Mouse (Mus musculus): ENCODE data around the gene Rpgrip1l. TPM values are rescaled to one million over a fixed set of nuclear protein-coding genes. Genes with fewer than 3 reads are reported as not detected.

Rpgrip1l gene
- polyA plus RNA-seq, 1 experiment from 2014 or later, result 4.2 TPM

DNA sequence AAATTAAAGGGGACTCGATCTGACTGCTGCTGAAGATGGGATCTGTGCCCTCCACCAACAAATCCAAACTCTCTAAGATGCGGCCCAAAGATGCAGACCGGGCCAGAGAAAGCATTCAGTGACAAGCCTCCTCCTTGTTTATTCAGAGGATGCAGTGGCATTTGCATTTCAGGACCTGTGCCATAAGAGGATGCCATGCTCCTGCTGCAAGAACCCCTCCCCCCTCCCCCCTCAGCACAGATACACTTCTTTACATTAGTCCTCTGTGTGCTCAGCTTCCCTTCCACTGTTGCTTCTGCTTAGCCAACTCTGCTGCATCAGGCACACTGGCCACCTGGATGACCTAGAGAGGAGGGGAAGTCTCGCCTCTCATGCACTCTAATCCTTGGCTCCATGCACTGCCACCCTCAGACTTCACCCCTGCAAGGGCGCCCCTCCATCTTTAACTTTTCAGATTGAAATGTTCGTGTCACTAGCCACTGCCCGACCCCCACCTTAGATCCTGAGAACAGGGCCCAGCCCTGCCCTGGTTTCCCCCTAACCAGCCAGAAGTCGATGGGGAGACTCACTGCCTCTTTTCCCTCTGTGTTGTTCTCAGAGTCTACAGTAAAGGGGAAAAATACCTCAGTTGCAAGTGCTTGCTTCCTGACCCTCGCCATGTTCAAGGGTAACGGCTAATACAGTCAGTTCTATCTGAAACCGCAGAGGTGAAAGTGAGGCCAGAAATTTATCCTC lies 14.6 kb upstream of the Rpgrip1l start:
- Histone ChIP-seq H3K4me3 (replicated peaks) (no peak overlapping the region), H3K4me2 (no peak overlapping the region), H3K9me3 (replicated peaks) (no peaks in the 10 kb centered on the region), H3K27ac (no peak overlapping the region; the same call in 1 of the 2 replicates), H3K36me3 (peaks cover 6% of the 10 kb centered on the region; the same call in 1 of the 2 replicates), H3K27me3 (no peaks in the 10 kb centered on the region), H3K9ac (no peak overlapping the region), H3K4me1 (replicated peaks) (peaks cover 39% of the 10 kb centered on the region)
- DNase-seq (no peak), ATAC-seq (ENCODE audit: low read depth) (no peak)
- WGBS (ENCODE audit: insufficient replicate concordance), result 73% methylated on average over 11 of the region's 11 CpGs

DNA sequence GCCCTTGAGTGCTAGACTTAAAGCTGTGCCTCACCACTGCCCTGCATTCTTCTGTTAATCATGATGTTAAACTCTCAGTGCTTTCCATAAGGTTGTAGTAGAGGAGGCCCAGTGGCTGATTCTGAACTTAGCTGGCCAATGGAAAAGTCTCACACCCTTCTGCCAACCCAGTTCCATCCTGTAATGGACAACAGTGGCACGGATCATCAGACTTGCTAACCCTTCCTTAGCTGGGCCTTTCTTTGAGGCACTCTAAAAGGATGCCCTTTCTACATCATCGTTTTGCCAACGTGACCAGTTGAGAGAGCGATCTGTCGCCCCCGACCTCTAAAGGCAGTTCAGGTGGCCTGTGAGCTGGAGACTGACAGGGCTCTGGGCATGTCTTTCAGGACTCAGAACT lies 13.9 kb upstream of the Rpgrip1l start:
- 78% methylated on average over 6 of the region's 6 CpGs for WGBS (ENCODE audit: insufficient replicate concordance)
- ATAC-seq (ENCODE audit: low read depth) (no peak), DNase-seq (no peak)
- Histone ChIP-seq H3K9me3 (replicated peaks) (no peaks in the 10 kb centered on the region), H3K9ac (no peak overlapping the region), H3K4me2 (no peak overlapping the region), H3K36me3 (peaks cover 6% of the 10 kb centered on the region; the same call in 1 of the 2 replicates), H3K27me3 (no peaks in the 10 kb centered on the region), H3K4me3 (replicated peaks) (no peak overlapping the region), H3K27ac (no peak overlapping the region), H3K4me1 (replicated peaks) (peaks cover 41% of the 10 kb centered on the region)

DNA sequence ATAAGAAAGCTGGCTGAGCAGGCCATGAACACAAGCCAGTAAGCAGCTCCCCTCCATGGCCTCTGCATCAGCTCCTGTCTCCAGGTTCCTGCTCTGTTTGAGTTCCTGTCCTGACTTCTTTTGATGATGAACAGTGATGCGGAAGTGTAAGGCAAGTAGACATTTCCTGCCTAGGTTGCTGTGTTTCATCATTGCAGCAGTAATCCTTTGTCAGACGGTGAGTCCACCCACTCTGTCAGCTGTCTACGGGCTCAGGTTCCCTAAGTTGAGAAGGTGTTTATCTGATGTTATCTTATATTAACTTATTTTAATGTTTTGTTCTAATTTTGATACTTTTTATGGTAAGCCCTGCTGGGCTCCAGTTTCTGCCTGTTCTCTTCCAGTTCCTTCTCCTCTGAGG lies 13.0 kb upstream of the Rpgrip1l start:
- no peak for ATAC-seq (ENCODE audit: low read depth)
- peaks cover 34% of the 10 kb centered on the region for H3K4me1 ChIP-seq (replicated peaks)
- DNase-seq, result no peak

DNA sequence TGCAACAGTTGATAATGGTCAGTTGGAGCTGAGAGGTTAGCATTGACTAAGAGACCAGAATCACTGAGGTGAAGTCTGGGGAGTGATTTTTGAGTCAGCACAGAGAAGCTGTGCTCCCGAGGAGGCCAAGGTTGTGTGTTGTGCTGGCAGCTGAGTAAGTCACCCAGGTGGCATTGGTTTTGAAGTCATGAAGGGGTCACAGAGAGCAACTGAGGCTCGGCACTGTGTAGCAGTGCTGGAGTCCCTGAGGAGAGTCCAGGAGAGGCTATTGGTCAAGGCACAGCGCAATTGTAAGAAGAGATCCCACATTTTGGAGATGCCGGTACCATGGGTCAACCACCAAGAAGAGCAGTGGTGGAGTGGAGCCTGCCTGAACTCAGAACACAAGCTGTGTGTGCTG lies 11.9 kb upstream of the Rpgrip1l start:
- no peak overlapping the region for H3K4me2 ChIP-seq
- H3K4me3 ChIP-seq (replicated peaks), result no peak overlapping the region
- H3K4me1 ChIP-seq (replicated peaks), result peaks cover 23% of the 10 kb centered on the region
- no peaks in the 10 kb centered on the region for H3K27me3 ChIP-seq
- H3K9ac ChIP-seq, result no peak overlapping the region
- peaks cover 6% of the 10 kb centered on the region; the same call in 1 of the 2 replicates for H3K36me3 ChIP-seq
- 82% methylated on average over 4 of the region's 4 CpGs for WGBS (ENCODE audit: insufficient replicate concordance)
- H3K9me3 ChIP-seq (replicated peaks), result no peaks in the 10 kb centered on the region
- DNase-seq (no peak), ATAC-seq (ENCODE audit: low read depth) (no peak)
- H3K27ac ChIP-seq, result no peak overlapping the region

More for the DNA sequence above, 13.0 kb upstream of the Rpgrip1l start:
- Histone ChIP-seq H3K27ac (no peak overlapping the region), H3K9me3 (replicated peaks) (no peaks in the 10 kb centered on the region), H3K4me2 (no peak overlapping the region), H3K27me3 (no peaks in the 10 kb centered on the region), H3K9ac (no peak overlapping the region), H3K4me3 (replicated peaks) (no peak overlapping the region), H3K36me3 (peaks cover 6% of the 10 kb centered on the region; the same call in 1 of the 2 replicates)
- WGBS (ENCODE audit: insufficient replicate concordance), result 62% methylated on average over 3 of the region's 3 CpGs

DNA sequence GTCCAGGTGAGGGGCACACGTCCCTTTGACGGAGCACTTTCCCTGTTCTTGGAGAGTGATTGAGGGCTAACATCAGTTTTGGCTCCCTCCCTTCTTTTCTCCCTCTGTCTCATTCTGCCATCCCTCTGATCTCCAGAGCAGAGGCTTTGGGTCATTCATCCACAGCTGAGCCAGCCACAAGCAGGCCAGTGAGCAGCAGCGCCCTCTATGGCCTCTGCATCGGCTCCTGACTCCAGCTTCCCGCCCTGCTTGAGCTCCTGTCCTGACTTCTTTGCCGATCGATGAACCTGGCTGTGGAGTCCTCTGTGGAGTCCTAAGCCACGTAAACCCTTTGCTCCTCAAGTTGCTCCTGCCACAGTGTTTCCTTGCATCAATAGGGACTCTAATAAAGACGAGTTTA lies 11.2 kb upstream of the Rpgrip1l start:
- WGBS (ENCODE audit: insufficient replicate concordance), result 73% methylated on average over 9 of the region's 9 CpGs
- no peaks in the 10 kb centered on the region for H3K27me3 ChIP-seq
- DNase-seq, result no peak

DNA sequence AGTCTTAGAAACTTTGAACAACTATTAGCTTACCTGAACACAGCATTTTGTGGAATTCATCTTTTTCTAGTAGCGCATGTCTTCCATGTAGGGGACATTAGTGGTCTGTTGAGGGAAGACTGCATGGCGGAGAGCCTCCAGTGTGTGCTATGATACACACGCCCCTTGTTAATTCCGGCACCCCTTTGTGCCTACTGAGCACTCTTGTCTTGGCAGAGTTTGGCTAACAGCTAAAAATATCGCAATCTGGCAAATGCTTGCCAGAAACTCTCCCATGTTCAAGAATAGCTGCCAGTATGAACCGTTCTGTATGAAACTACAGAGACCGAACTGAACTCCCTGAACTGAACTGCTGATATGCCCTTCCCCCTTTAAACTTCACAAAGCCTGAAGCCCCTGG lies 10.4 kb upstream of the Rpgrip1l start:
- H3K4me1 ChIP-seq (replicated peaks), result peaks cover 12% of the 10 kb centered on the region; the same call in 1 of the 2 replicates
- no peak overlapping the region for H3K4me3 ChIP-seq (replicated peaks)
- H3K9me3 ChIP-seq (replicated peaks), result no peaks in the 10 kb centered on the region
- peaks cover 6% of the 10 kb centered on the region; the same call in 1 of the 2 replicates for H3K36me3 ChIP-seq
- H3K9ac ChIP-seq, result no peak overlapping the region
- no peak overlapping the region for H3K4me2 ChIP-seq
- ATAC-seq (ENCODE audit: low read depth) (no peak), DNase-seq (no peak)
- no peak overlapping the region for H3K27ac ChIP-seq
- H3K27me3 ChIP-seq, result no peaks in the 10 kb centered on the region
- 83% methylated on average over 7 of the region's 7 CpGs for WGBS (ENCODE audit: insufficient replicate concordance)

More for the DNA sequence above, 11.2 kb upstream of the Rpgrip1l start:
- Histone ChIP-seq H3K4me3 (replicated peaks) (no peak overlapping the region), H3K9ac (no peak overlapping the region), H3K4me2 (no peak overlapping the region), H3K36me3 (peaks cover 6% of the 10 kb centered on the region; the same call in 1 of the 2 replicates), H3K27ac (no peak overlapping the region), H3K4me1 (replicated peaks) (peaks cover 17% of the 10 kb centered on the region; the same call in 1 of the 2 replicates), H3K9me3 (replicated peaks) (no peaks in the 10 kb centered on the region)
- ATAC-seq (ENCODE audit: low read depth), result no peak

DNA sequence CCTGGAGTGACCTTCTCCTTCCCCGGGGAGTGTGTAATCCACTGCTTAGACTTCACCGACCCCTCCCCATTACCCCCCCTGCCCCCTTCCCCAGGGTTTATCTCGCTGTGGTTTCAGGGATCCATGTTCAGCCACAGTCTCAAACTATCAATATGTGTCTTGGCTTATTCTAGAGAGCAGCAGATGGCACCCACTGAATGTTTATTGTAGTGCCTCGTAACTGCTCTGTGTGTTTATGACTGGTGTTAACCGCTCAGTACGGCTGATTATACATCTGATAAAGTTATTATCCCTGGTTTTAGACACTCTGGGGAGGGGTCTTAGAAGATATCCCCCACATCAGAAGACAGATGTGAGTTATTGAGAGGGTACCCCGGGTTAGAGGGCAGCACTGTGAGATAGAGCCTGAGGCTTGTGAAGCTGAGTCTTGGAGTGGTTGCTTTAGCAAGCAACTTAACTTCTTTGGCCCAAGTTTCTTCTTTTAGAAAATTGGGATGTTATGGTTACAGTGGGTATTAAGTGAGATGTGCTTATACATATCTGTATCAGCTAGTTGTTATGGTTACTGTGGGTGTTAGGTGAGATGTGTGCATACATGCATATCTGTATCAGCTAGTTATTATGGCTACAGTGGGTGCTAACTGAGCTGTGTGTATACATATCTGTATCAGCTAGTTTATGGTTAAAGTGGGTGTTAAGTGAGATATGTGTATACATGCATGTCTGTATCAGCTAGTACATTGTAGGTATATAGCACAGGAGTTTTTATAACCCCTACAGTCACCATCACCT lies 6.1 kb upstream of the Rpgrip1l start:
- Histone ChIP-seq H3K4me3 (replicated peaks) (no peak overlapping the region), H3K9me3 (replicated peaks) (no peaks in the 10 kb centered on the region), H3K36me3 (no peaks in the 10 kb centered on the region), H3K4me1 (replicated peaks) (peaks cover 28% of the 10 kb centered on the region), H3K27ac (no peak overlapping the region), H3K27me3 (no peaks in the 10 kb centered on the region), H3K4me2 (no peak overlapping the region), H3K9ac (no peak overlapping the region)
- ATAC-seq (ENCODE audit: low read depth), result no peak
- 64% methylated on average over 7 of the region's 7 CpGs for WGBS (ENCODE audit: insufficient replicate concordance)
- no peak for DNase-seq

DNA sequence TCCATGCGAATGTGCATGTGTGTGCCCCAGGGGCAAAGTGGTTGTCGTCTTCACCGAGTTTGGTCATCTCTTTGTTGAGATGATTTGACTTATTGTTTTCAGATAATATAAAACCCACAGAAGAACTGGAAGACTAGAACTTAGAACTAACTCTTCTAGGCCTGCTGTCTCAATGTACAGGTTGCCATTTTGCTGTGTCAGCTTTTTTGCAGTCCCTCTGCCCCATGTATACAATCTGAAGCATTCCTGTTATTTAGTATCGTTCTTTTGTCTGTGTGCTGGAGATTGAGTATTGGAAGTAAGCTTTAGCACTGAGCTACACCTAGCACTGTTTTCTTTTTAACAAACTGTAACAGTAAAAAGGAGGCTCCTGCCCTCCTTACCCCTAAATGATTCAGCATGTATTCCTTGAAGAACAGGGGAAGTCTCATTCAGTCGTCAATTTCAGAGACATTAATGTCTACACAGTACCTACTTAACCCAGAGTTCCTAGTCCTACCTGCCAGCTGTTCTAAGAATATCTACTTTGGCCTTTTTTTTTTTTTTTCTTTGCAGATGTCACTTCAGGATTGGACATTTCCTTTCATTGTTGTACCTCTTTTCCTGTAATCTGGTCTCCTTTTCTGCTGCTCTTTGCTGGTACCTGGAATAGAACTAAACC lies 4.6 kb upstream of the Rpgrip1l start:
- Histone ChIP-seq H3K9ac (no peak overlapping the region), H3K4me2 (no peak overlapping the region), H3K4me1 (replicated peaks) (peaks cover 30% of the 10 kb centered on the region), H3K36me3 (no peaks in the 10 kb centered on the region), H3K9me3 (replicated peaks) (no peaks in the 10 kb centered on the region), H3K27me3 (no peaks in the 10 kb centered on the region), H3K27ac (no peak overlapping the region), H3K4me3 (replicated peaks) (no peak overlapping the region)
- 76% methylated on average over 5 of the region's 5 CpGs for WGBS (ENCODE audit: insufficient replicate concordance)
- no peak for DNase-seq
- ATAC-seq (ENCODE audit: low read depth), result no peak

DNA sequence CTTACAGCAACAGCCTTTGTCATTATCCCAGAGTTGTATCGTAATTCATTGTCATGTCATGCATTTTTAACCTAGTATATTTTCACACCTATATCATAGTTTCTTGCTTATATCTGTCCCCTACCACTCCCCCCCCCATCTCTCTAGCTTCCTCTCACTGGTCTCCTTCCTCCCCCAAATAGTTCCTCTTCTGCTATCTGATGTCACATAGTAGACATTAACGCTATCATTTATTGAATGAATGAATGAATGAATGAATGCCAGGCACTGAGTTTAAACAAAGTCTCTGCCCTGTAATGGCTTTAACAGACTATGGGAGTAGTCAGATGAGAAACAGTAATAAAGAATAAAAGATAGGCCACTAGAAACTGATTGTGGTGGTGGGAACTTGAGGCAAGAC lies 720 bp downstream of the Rpgrip1l start:
- H3K4me1 ChIP-seq (replicated peaks), result peaks cover 36% of the 10 kb centered on the region
- no peaks in the 10 kb centered on the region for H3K27me3 ChIP-seq
- peak overlapping the region; percentile 85 for H3K9ac ChIP-seq
- peak overlapping the region; percentile 82 for H3K4me2 ChIP-seq
- peak overlapping the region; percentile 32; the same call in 1 of the 2 replicates for H3K27ac ChIP-seq
- DNase-seq (no peak), ATAC-seq (ENCODE audit: low read depth) (no peak)
- 34% methylated on average over 2 of the region's 2 CpGs for WGBS (ENCODE audit: insufficient replicate concordance)
- H3K9me3 ChIP-seq (replicated peaks), result no peaks in the 10 kb centered on the region
- H3K4me3 ChIP-seq (replicated peaks), result peak overlapping the region; percentile 80
- H3K36me3 ChIP-seq, result no peaks in the 10 kb centered on the region

DNA sequence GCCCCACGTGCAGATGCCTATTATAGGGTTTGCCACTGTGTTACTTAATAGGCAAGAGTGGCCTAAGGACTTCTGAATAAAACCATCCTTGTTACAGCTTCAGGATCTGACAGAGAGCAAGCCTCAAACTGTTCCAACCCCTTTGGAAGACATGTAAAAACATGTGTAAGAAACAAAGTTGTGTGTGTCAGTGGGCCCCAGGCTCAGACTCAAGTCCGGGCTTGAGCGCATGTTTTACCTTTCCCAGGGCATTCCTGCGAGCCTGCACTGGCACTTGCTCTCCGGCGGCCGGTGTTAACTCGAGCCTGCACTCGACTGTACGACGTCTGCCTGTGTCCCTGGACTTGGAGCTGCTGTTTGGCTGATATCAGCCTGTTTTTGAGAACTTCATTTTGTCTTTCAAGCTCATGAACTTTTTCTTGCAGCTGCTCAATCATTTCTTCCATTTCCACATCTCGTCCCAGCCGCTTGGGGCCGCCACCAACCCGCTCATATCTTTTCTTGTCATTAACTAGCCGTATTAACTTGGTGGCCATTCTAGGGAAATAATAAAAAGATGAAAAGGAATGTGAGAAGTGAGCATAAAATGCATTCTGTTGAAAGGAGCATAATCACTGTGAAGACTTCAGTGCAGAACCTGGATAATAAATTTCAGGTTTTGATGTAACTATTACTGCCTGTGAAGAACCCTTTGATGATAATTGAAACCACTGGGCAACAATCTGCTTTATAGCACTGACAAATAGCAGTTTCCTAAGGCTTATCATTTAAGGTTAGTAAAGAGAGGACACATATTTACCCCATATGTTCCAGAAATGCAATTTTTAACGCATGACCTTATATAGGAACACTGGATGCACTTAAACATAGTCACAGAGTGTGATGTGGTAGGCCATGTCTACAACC lies 8.3 kb downstream of the Rpgrip1l start:
- peaks cover 5% of the 10 kb centered on the region; the same call in 1 of the 2 replicates for H3K36me3 ChIP-seq
- no peak for DNase-seq
- 80% methylated on average over 17 of the region's 17 CpGs for WGBS (ENCODE audit: insufficient replicate concordance)
- H3K27ac ChIP-seq, result no peak overlapping the region
- H3K4me2 ChIP-seq, result no peak overlapping the region
- H3K9ac ChIP-seq, result no peak overlapping the region
- no peaks in the 10 kb centered on the region for H3K9me3 ChIP-seq (replicated peaks)
- H3K4me1 ChIP-seq (replicated peaks), result no peaks in the 10 kb centered on the region
- no peak for ATAC-seq (ENCODE audit: low read depth)
- H3K27me3 ChIP-seq, result no peaks in the 10 kb centered on the region
- no peak overlapping the region for H3K4me3 ChIP-seq (replicated peaks)
